Mouse (Mus musculus) limb, embryonic 13.5 days (tissue): ENCODE data around the gene Aqp2. TPM values are rescaled to one million over a fixed set of nuclear protein-coding genes. Genes with fewer than 3 reads are reported as not detected.

ENCODE experiments used
- ATAC-seq: fragments of 200-750 bp; cut with Nextera tagmentation; 2 replicates; pipeline ENCODE4 v1.8.0; 2017; ENCODE audit warnings: low read depth, moderate number of reproducible peaks, moderate TSS enrichment; ENCODE audit not compliant: low FRiP score
- H3K27ac ChIP-seq: fragments of 300-500 bp; sonication (generic); 2 replicates; pipeline ENCODE4 v1.5.1; 2015; ENCODE audit warnings: inconsistent platforms, mild to moderate bottlenecking, moderate library complexity
- H3K27me3 ChIP-seq: fragments of 300-500 bp; sonication (generic); 2 replicates; pipeline ENCODE4 v1.6.1; 2015; ENCODE audit warnings: mild to moderate bottlenecking, inconsistent platforms
- H3K36me3 ChIP-seq: fragments of 300-500 bp; sonication (generic); 2 replicates; pipeline ENCODE4 v1.6.1; 2015; ENCODE audit warnings: inconsistent platforms, mild to moderate bottlenecking, moderate library complexity
- H3K4me1 ChIP-seq: fragments of 300-500 bp; sonication (generic); 2 replicates; pipeline ENCODE4 v1.6.1; 2015; ENCODE audit warnings: inconsistent platforms
- H3K4me2 ChIP-seq: fragments of 300-500 bp; sonication (generic); replicated peaks from 2 replicates; pipeline ENCODE4 v1.6.1; 2015; ENCODE audit warnings: inconsistent platforms, mild to moderate bottlenecking, moderate library complexity
- H3K4me3 ChIP-seq: fragments of 300-500 bp; sonication (generic); 2 replicates; pipeline ENCODE4 v1.5.1; 2015; ENCODE audit warnings: moderate library complexity, mild to moderate bottlenecking, inconsistent platforms
- H3K9ac ChIP-seq: fragments of 300-500 bp; sonication (generic); 2 replicates; pipeline ENCODE4 v1.6.1; 2015; ENCODE audit warnings: mild to moderate bottlenecking, inconsistent platforms
- H3K9me3 ChIP-seq: fragments of 300-500 bp; sonication (generic); 2 replicates; pipeline ENCODE4 v1.6.1; 2016; ENCODE audit warnings: inconsistent platforms
- WGBS: fragments of 180-500 bp; shearing (Covaris S2); methylation state at CpG from one replicate; pipeline ENCODE4 v1.1.7; 2015; 5-methylcytosine and 5-hydroxymethylcytosine counted together
- polyA plus RNA-seq: library from polyadenylated mRNA; unstranded; fragments of >200 nt; fragmentation: Nextera tagmentation; extraction: Ambion mirVana; gene quantifications from 2 replicates; pipeline ENCODE4 v1.2.1, GENCODE M21; 2015

Gene Aqp2
- polyA plus RNA-seq, 1 experiment from 2014 or later, result not detected

- no peak for ATAC-seq
- Histone ChIP-seq H3K4me3 (no peak overlapping the region), H3K36me3 (no peaks in the 10 kb centered on the region), H3K9me3 (no peaks in the 10 kb centered on the region), H3K4me2 (no peak overlapping the region), H3K27me3 (peaks cover 22% of the 10 kb centered on the region), H3K27ac (no peak overlapping the region), H3K9ac (no peak overlapping the region), H3K4me1 (peaks cover 18% of the 10 kb centered on the region)
- WGBS, result 32% methylated on average over 5 of the region's 5 CpGs
Measured at GRCm38 (mm10) chr15:99606515-99606914, 27.7 kb downstream of the Aqp2 start.

DNA sequence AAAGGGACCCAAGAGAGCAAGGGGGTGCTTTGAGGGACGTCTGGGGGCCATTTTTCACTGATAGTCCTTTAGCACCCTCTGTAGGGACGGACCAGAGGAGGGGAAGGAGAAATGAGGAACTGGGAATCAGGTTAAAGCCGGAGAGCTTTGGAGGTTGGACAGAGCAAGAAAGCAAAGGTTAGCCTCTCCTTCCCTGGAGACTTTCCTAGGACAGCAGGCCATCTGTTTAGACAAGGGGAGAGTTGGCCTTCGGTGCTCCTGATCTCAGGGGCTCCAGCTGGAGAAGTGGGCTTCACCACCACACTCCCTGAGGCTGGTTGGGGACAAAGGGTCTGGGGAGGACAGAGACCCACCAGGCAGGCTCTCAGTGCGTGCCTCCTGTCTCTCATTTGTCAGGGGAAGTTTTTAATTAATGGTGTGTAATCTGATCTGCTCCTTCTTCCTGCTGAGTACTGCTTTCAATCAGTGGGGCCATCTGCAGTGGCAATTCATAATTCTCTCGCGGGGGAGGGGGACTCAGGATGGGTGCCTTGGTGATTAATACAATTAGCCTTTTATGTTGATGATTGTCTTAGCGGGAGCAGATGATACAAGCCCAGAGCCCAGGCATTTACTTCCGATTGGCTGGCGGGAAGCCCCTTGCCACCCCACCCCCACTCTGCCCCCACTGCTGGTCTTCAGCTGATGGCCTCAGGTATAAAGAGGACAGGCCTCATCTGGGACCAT, 28.7 kb downstream of the Aqp2 start:
- 7% methylated on average over 10 of the region's 10 CpGs for WGBS
- ATAC-seq, result no peak
- Histone ChIP-seq H3K4me2 (no peak overlapping the region), H3K4me3 (no peak overlapping the region), H3K9ac (no peak overlapping the region), H3K36me3 (no peaks in the 10 kb centered on the region), H3K27ac (no peak overlapping the region), H3K4me1 (peaks cover 19% of the 10 kb centered on the region), H3K9me3 (no peaks in the 10 kb centered on the region), H3K27me3 (peaks cover 26% of the 10 kb centered on the region)

GRCm38 (mm10) chr15:99608382-99609125, 29.7 kb downstream of the Aqp2 start:
- H3K4me1 ChIP-seq, result peaks cover 19% of the 10 kb centered on the region
- WGBS, result 77% methylated on average over 13 of the region's 13 CpGs
- no peaks in the 10 kb centered on the region for H3K36me3 ChIP-seq
- peaks cover 26% of the 10 kb centered on the region for H3K27me3 ChIP-seq
- no peak overlapping the region for H3K27ac ChIP-seq
- H3K9ac ChIP-seq, result no peak overlapping the region
- H3K4me2 ChIP-seq, result no peak overlapping the region
- no peaks in the 10 kb centered on the region for H3K9me3 ChIP-seq
- ATAC-seq, result no peak
- no peak overlapping the region for H3K4me3 ChIP-seq

DNA sequence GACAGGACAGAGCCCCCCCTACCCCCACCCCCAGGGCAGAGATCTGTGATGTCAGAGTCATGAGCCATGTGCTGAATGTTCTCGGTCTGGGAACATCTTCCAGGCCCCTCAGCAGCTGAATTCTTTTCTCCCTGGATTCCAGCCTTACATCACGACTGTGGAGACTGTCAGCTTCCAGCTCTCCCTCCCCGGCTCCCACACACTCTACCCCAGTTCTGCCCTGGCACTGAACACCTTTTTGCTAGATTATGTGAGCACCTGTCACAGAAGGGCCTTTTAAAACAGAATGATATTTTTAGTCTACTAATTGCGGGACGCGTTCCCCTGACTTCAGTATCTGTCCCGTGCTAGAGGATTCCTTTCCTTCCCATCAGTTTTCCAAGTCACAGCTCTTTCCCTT, 32.7 kb downstream of the Aqp2 start:
- Histone ChIP-seq H3K27me3 (peaks cover 27% of the 10 kb centered on the region), H3K27ac (no peak overlapping the region), H3K9ac (no peak overlapping the region), H3K4me3 (no peak overlapping the region), H3K9me3 (no peaks in the 10 kb centered on the region), H3K36me3 (no peaks in the 10 kb centered on the region), H3K4me1 (peaks cover 36% of the 10 kb centered on the region), H3K4me2 (no peak overlapping the region)
- WGBS, result 64% methylated on average over 7 of the region's 7 CpGs
- no peak for ATAC-seq

GRCm38 (mm10) chr15:99614273-99614672, 35.4 kb downstream of the Aqp2 start:
- no peak overlapping the region for H3K27ac ChIP-seq
- H3K4me3 ChIP-seq, result no peak overlapping the region
- no peaks in the 10 kb centered on the region for H3K9me3 ChIP-seq
- 71% methylated on average over 13 of the region's 13 CpGs for WGBS
- H3K4me2 ChIP-seq, result no peak overlapping the region
- no peaks in the 10 kb centered on the region for H3K36me3 ChIP-seq
- no peak for ATAC-seq
- peaks cover 19% of the 10 kb centered on the region for H3K27me3 ChIP-seq
- no peak overlapping the region for H3K9ac ChIP-seq
- peaks cover 25% of the 10 kb centered on the region for H3K4me1 ChIP-seq

DNA sequence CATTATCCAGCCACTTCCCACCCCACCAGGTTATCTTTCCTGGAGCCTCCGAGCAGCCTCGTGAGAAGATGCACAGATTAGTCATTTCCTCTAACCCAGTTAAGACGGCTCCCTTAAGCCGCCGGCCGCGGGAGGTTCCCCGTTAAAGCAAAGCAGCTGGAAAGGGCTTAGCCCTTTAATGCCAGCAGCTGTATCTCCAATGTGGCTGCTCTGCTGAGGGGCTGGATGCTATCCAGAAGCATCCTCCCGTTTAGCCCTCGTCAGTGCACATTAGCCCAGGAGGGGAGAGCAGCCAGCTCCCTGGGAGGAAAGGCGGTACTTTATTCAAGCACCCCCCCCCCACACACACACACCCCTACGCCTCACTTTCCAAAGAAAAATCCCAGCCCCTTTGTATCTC, 35.9 kb downstream of the Aqp2 start:
- ATAC-seq, result peak; percentile 69; the same call in 1 of the 2 replicates
- no peak overlapping the region for H3K9ac ChIP-seq
- WGBS, result 10% methylated on average over 12 of the region's 12 CpGs
- H3K9me3 ChIP-seq, result no peaks in the 10 kb centered on the region
- no peak overlapping the region for H3K27ac ChIP-seq
- H3K4me3 ChIP-seq, result 0 out of 2 replicates have a peak overlapping the region, but pooled peaks have one; percentile 3
- H3K27me3 ChIP-seq, result peaks cover 19% of the 10 kb centered on the region
- H3K36me3 ChIP-seq, result peaks cover 4% of the 10 kb centered on the region
- peaks cover 25% of the 10 kb centered on the region for H3K4me1 ChIP-seq
- peak overlapping the region; percentile 21; the same call in 1 of the 2 replicates for H3K4me2 ChIP-seq

GRCm38 (mm10) chr15:99615246-99615645, 36.4 kb downstream of the Aqp2 start:
- Histone ChIP-seq H3K4me2 (peak overlapping the region; percentile 21; the same call in 1 of the 2 replicates), H3K4me3 (no peak overlapping the region), H3K36me3 (peaks cover 7% of the 10 kb centered on the region), H3K27ac (no peak overlapping the region), H3K9ac (no peak overlapping the region), H3K9me3 (no peaks in the 10 kb centered on the region), H3K27me3 (peaks cover 19% of the 10 kb centered on the region), H3K4me1 (peaks cover 25% of the 10 kb centered on the region)
- ATAC-seq, result peak; percentile 28; the same call in 1 of the 2 replicates
- 30% methylated on average over 9 of the region's 9 CpGs for WGBS

DNA sequence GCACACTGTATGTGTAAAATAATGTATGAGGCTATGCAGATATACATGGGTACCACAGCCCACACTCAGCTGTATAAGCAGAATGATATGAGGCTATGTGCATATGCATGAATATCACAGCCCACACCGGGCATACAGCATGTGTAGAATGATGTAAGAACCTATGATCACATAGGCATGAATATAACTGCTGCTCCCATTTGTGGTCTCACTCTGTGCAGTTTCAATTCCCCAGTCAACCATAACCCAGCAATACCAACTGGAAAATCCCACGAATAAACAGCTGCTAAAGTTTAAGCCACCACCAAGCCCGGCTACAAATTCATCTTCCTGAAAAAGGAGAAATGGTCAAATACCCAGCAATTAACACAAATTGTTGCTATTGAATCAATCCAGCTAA, 39.7 kb downstream of the Aqp2 start:
- H3K4me1 ChIP-seq, result peaks cover 17% of the 10 kb centered on the region

GRCm38 (mm10) chr15:99619821-99620220, 41.0 kb downstream of the Aqp2 start:
- 74% methylated on average over 4 of the region's 4 CpGs for WGBS
- H3K36me3 ChIP-seq, result peaks cover 47% of the 10 kb centered on the region

More for the DNA sequence above, 39.7 kb downstream of the Aqp2 start:
- H3K27ac ChIP-seq, result no peak overlapping the region
- ATAC-seq, result no peak
- peaks cover 13% of the 10 kb centered on the region for H3K27me3 ChIP-seq
- H3K9me3 ChIP-seq, result no peaks in the 10 kb centered on the region
- H3K4me3 ChIP-seq, result no peak overlapping the region
- WGBS, result 78% methylated on average over 3 of the region's 3 CpGs
- H3K36me3 ChIP-seq, result peaks cover 35% of the 10 kb centered on the region
- H3K9ac ChIP-seq, result no peak overlapping the region
- H3K4me2 ChIP-seq, result no peak overlapping the region

DNA sequence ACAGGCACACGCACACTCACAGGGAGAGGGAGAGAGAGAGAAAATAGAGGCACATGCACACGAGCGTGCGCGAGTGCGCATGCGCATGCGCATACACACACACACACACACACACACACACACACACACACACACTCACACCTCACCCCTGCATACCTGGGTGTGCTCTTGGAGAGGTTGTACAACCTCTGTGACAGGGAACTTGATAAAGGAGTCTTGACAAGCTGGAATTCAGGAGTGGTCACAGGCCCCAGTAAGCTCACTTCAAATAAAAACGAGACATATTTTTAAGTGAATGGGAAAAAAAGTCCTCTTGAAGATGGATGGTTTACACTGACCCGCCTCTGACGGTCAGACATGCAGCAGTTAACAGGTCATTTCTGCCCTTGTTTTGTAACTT, 43.2 kb downstream of the Aqp2 start:
- H3K36me3 ChIP-seq, result peaks cover 69% of the 10 kb centered on the region
- H3K9ac ChIP-seq, result no peak overlapping the region
- no peaks in the 10 kb centered on the region for H3K27me3 ChIP-seq
- 94% methylated on average over 11 of the region's 11 CpGs for WGBS
- no peak for ATAC-seq
- H3K4me1 ChIP-seq, result no peaks in the 10 kb centered on the region
- H3K27ac ChIP-seq, result no peak overlapping the region
- no peak overlapping the region for H3K4me3 ChIP-seq
- no peak overlapping the region for H3K4me2 ChIP-seq
- H3K9me3 ChIP-seq, result no peaks in the 10 kb centered on the region

More at GRCm38 (mm10) chr15:99619821-99620220, 41.0 kb downstream of the Aqp2 start:
- Histone ChIP-seq H3K4me1 (peaks cover 9% of the 10 kb centered on the region), H3K27me3 (peaks cover 1% of the 10 kb centered on the region; the same call in 1 of the 2 replicates), H3K4me2 (no peak overlapping the region), H3K9ac (no peak overlapping the region), H3K9me3 (no peaks in the 10 kb centered on the region), H3K4me3 (no peak overlapping the region), H3K27ac (no peak overlapping the region)
- ATAC-seq, result no peak

GRCm38 (mm10) chr15:99631618-99632017, 52.8 kb downstream of the Aqp2 start:
- Histone ChIP-seq H3K4me3 (no peak overlapping the region), H3K27me3 (no peaks in the 10 kb centered on the region), H3K36me3 (peaks cover 92% of the 10 kb centered on the region), H3K4me1 (no peaks in the 10 kb centered on the region), H3K9ac (no peak overlapping the region), H3K27ac (no peak overlapping the region), H3K9me3 (no peaks in the 10 kb centered on the region), H3K4me2 (no peak overlapping the region)
- no peak for ATAC-seq
